Mouse (Mus musculus) cerebellum, adult 11 months (tissue): ENCODE measurements around the gene Pigm.

Source experiments
- DNase-seq: peaks from one replicate; pipeline ENCODE4 v3.0.0; 2022

The Pigm gene

DNA sequence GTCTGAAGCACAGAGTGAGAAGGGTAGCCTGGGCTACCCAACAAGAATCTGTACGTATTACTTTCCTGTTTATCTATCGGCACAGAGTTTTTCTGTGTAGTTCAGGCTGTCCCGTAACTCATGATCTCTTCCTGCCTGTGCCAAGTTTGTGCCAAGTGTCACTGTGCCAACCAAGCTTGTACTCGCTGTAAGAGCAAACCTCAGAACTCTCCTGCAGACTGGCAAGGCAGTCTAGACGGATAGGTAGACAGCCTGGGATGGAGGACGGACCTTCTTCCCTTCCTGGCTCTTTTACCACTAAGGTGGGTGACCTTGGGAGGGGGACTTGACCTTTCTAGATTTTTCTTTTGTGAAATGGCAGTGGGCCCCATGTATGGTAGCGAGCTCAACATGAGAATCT is 38.7 kb downstream of the Pigm start:
- DNase-seq: no peak

DNA sequence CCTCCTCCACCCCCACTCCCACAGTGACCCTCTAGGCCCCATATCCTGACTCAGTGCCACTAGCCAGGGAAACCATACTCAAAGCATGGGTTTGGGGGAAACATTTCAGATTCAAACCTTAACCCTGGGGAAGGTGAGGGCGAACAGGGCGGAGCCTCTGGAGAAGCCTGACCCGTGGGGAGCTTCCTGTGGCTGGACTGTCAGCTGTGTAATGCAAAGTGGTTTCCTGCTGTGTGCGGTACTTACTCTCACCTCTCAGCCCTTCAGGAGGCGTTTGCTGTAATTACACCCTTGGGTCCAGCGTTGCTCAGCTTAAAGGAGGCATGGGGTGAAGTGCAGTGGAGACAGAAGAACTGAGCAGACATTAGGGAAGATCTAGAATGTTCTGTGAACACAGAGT is 41.8 kb downstream of the Pigm start:
- no peak for DNase-seq

DNA sequence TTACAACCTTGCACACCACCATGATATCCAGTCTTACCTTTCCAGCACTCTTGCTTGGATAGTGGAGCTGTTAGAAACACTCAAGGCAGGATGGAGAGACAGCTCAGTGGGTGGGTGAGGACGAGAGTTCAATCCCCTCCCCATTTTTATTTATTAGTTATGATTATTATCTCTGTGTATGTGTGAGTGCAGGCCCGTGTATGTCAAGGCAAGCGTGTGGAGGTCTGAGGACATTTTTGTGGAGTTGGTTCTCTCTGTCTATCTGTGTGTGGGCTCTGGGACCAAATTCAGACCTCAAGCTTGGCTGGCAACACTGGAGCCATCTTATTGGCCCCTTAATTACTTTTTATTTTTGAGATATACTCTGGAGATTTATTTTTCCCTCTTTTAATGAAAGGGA is 42.3 kb downstream of the Pigm start:
- DNase-seq: no peak

DNA sequence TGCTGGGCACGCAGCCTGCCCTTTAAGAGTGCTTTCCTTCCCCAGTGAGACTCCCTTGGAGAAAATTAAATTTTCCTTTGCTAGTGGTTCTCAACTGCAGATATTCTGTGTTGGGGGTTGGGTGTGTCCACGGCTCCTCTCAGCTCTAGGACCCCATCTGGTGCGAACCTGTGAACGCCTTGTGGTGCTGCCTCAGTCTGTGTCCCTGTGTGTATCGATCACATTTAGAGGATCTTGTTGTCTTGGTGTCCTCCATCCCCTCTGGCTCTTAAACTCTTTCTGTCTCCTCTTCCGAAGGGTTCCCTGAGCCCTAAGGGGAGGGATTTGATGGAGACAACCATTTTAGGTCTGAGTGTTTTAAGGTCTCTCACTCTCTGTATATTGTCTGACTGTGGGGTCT is 43.8 kb downstream of the Pigm start:
- no peak for DNase-seq

DNA sequence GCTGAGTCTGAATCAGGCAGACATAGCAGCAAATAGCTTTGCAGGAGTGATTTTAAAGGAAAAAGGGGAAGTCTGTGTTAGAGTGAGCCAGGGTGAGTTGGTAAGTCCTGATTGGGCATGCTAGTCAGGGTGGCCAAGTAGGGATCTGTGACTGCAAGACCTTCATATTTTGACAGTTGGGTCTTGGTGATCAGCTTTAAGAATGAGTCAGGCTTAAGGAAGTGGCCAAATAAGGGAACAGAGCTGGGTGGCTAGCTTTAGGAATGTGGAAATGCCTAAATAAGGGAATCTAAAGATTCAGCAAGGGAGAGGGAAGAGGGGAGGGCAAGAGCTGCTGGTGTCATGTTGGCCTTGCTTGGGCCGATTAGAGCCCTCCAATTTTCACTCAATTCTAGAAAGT is 47.0 kb downstream of the Pigm start:
- DNase-seq: no peak

DNA sequence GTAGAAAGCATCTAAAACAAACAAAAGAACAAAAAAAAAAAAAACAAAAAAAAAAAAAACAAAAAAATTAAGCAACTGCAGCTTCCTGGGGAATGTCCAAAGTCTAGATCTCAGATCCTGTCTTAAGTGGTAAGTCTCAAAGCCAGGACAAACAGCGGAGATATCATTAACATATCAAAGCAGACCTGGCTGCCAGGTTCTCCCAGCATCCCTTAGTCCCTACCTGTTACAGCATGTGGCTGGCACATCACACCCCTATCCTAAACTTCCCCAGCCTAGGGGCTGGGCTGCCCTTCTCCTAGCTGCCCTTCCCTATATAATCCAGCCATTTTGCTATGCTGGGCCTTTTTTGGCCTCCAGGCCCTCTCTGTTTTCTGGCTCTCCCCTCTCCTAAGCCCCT is 50.1 kb downstream of the Pigm start:
- no peak for DNase-seq

DNA sequence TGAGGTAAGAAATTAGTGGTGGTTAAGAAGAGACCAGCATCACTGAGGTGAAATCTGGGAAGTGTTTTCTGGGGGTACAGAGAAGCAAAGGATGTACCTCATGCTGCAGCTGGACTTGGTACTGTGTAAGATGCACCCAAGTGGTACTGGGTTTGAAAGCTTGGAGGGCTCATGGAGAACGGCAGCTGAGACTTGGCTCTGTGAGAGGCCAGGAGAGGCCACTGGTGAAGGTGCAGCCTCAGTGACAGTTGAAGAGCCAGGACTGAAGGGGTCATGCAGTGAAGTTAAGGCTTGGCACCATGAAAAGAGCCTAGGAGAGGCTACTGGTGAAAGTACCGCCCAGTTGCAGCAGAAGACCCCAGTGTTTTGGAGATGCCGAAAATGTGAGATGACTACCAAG is 51.5 kb downstream of the Pigm start:
- no peak for DNase-seq

DNA sequence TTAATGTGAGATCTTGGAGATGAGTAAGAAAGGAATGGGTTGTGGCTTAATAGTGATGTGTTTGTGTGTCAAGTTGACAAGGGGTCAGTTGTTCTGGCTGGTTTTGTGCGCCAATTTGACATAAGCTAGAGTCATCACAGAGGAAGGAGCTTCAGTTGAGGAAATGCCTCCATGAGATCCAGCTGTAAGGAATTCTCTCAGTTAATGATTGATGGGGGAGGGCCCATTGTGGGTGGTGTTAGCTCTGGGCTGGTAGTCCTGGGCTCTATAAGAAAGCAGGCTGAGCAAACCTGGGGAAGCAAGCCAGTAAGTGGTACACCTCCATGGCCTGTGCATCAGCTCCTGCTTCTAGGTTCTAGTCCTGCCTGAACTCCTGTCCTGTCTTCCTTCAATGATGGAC is 52.3 kb downstream of the Pigm start:
- no peak for DNase-seq

DNA sequence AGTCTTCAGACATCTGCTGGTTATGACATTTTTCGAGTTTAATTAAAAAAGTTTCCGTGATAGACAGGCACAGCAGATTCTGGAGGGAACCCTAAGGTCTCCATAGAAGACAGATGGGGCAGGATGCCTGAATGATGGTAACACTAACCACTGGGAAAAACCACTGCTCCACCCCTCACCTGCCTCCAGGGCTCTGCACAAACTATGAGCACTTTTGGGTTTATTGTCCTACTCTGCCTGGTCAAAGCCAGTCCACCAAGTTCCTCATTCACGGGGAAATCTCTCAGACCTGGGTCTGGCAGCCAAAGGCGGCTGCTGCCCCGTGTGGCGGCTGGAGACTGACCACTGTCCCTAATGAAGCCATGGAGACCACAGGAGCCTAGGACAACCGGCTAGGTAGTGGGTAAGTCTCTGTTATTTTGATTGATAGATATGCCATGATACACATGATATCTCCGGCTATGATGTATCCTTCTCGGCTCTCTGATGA is 54.4 kb downstream of the Pigm start:
- no peak for DNase-seq

DNA sequence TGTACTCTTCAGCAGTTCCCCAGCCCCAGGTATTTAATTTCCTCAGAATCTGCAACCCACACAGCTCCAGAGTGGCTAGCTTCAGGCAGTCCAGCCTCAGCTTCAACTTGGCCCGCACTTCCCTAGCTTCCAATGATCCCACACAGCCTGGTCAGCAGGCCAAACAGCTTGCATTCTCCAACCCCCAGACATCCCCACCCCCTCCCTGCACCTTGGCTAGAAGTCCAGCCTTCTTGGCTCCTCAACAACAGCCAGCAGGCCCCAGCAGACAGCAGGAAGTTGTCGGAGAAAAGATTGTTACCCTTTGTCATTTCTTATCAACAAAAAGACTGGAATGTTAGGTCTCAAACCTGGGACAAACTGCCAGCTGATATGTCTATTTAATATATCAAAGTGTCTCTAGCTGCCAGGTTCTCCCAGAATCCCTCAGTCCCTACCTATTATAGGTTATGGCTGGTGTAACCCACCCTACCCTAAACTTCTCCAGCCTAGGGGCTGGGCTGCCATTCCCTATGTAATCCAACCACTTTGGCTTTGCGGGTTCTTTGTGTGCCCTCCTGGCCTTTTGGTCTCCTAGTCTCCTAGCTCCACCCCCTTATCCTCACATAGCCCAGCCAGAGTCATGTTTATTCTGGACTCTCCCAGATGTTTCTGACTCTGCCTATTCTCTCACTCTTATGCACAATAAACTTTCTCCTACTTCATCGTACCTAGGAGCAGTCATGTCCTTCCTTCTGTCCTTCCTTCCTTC is 55.7 kb downstream of the Pigm start:
- DNase-seq: no peak

DNA sequence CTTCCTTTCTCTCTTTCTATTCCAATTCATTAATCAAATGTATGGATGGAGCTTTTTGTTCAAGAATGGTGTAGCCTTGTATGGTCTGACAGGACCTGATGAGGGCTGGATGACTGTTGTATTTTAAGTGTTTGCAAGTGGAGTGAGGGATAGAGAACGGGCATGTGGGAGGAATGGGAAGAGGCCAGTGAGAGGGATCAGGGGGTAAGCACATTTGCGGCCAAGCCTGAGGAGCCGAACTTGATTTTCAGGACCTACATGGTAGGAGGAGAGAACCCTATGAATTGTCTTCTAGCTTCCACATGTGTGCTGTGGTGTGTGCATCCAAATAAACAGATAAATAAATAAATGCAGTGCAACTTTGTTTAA is 56.2 kb downstream of the Pigm start:
- DNase-seq: no peak

DNA sequence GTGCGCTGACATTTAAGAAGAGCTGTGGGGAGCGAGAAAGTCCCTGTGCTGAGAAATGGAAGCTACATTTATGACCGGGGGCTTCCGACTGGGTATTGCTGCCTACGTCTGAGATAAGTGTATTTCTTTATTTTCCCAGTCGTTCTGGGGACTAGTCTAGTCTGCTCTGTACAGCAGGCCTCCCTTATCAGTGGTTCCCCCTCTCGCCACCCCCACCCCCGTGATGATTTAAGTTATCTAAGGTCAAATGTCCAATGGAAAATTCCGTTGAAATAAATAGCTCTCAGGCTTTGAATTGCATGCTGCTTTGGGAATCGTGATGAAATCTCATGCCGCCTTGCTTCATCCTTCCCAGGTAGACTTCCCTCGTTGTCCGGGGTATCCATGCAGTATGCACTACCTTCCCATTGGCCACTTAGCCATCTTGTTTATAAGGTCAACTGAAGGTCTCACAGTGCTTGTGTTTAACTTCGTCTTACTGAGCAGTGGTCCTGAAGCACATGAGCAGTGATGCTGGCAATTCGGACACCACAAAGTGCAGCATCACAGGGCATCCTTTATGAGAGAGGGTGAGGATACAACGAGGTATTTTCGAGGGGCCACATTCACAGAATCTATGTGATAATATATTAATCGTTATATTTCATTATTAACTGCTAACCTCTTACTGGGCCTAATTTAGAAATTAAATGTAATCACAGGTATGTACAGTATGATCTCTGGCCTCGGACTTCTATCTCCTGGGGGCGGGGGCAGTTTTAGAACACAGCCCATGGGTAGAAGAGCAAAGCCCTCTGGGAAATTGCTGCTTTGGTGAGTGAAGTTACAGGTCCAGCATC is 56.9 kb downstream of the Pigm start:
- DNase-seq: no peak
